8 mouse cellular contexts compared by ENCODE assay signal in the genomic region with DNA sequence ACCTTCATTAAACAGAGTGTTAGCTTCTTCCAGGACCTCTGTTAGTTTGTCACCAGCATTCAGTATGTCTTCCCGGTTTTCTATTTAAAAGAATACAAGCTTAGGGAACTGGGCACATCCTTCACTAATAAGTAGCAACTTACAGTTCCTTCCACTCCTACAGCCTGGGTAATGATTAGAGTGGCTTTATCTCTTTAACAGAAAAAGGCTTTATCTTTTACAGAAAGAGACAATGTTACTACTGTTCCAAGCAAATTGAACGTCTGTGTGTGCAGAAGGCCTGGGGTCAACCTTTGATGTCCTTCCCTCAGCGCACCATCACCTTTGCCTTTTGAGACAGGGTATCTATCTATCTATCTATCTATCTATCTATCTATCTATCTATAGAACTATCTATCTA. TPM values are rescaled to one million over a fixed set of nuclear protein-coding genes. Genes with fewer than 3 reads are reported as not detected.
DNase-seq lines count a peak whose midpoint lies in the region; ATAC-seq lines count a peak whose summit lies in the region.

No protein-coding gene starts in this region.

- ATAC-seq in erythroblast, adult 5-6 weeks (replicated peaks; ENCODE audit: low FRiP score, poor library complexity, severe bottlenecking) = no peak
- no peak for ATAC-seq in liver, embryonic 12.5 days

- peaks cover 48% of the 10 kb centered on the region for H3K36me3 ChIP-seq in erythroblast, embryonic 14.5 days (ENCODE audit: control insufficient read depth)
- H3K36me3 ChIP-seq in liver, embryonic 12.5 days = peaks cover 47% of the 10 kb centered on the region

- H3K27me3 ChIP-seq in erythroblast, embryonic 14.5 days (ENCODE audit: control insufficient read depth) = peaks cover 6% of the 10 kb centered on the region; the same call in 1 of the 2 replicates
- no peaks in the 10 kb centered on the region for H3K27me3 ChIP-seq in liver, embryonic 12.5 days (replicated peaks)

- H3K4me2 ChIP-seq in liver, embryonic 12.5 days = peak overlapping the region; percentile 82

- peak overlapping the region; percentile 97 for H3K9ac ChIP-seq in liver, embryonic 12.5 days

- H3K4me1 ChIP-seq in erythroblast, embryonic 14.5 days (ENCODE audit: control insufficient read depth) = peaks cover 32% of the 10 kb centered on the region
- H3K4me1 ChIP-seq in liver, embryonic 12.5 days = peaks cover 28% of the 10 kb centered on the region

- peak overlapping the region; percentile 99 for H3K27ac ChIP-seq in liver, embryonic 12.5 days

- DNase-seq in testis, postnatal 14 days (ENCODE audit: low spot score) = peak; percentile 31
- no peak for DNase-seq in testis, postnatal 10 days (ENCODE audit: low spot score)
- DNase-seq in yolk sac, embryonic 10.5 days (ENCODE audit: low spot score) = no peak
- no peak for DNase-seq in right cerebral cortex, postnatal 4 days
- no peak for DNase-seq in spleen, postnatal 36 days (ENCODE audit: low spot score in 2 of 2)

- 49% methylated on average over 3 of the region's 3 CpGs for WGBS in liver, embryonic 12.5 days (ENCODE audit: insufficient replicate concordance)

- no peaks in the 10 kb centered on the region for H3K9me3 ChIP-seq in erythroblast, embryonic 14.5 days (ENCODE audit: control insufficient read depth, low read length)
- H3K9me3 ChIP-seq in liver, embryonic 12.5 days (replicated peaks) = no peaks in the 10 kb centered on the region

- peak overlapping the region; percentile 98 for H3K4me3 ChIP-seq in erythroblast, embryonic 14.5 days (replicated peaks)
- peak overlapping the region; percentile 91 for H3K4me3 ChIP-seq in liver, embryonic 12.5 days

RNA-seq across cellular contexts. Expression of a gene that starts 25.7 kb away (rescaled TPM):
- 0.18 and 0.34 TPM in 2 replicates for polyA plus RNA-seq in erythroblast, embryonic 14.5 days (2012)
- 11.5 and 23.6 TPM in 2 replicates for total RNA-seq in erythroblast, adult 5-6 weeks (2015; ENCODE audit: low replicate concordance)
- 15.5 and 16.4 TPM in 2 replicates for total RNA-seq in erythroblast, adult 5-6 weeks (2017; ENCODE audit: low replicate concordance)
- polyA plus RNA-seq in liver, embryonic 12.5 days (2016; fragmentation: Nextera tagmentation; extraction: Ambion mirVana) = 33.0 and 33.3 TPM in 2 replicates

RNA-seq across cellular contexts. Expression of a gene that starts 27.0 kb away (rescaled TPM):
- polyA plus RNA-seq in erythroblast, embryonic 14.5 days (2012) = 17.0 and 20.5 TPM in 2 replicates
- 65.8 and 101 TPM in 2 replicates for total RNA-seq in erythroblast, adult 5-6 weeks (2015; ENCODE audit: low replicate concordance)
- 52.1 and 75.8 TPM in 2 replicates for total RNA-seq in erythroblast, adult 5-6 weeks (2017; ENCODE audit: low replicate concordance)
- 139 and 141 TPM in 2 replicates for polyA plus RNA-seq in liver, embryonic 12.5 days (2016; fragmentation: Nextera tagmentation; extraction: Ambion mirVana)

RNA-seq across cellular contexts. Expression of a gene that starts 31.3 kb away (rescaled TPM):
- polyA plus RNA-seq in erythroblast, embryonic 14.5 days (2012) = 0.03 and 0.08 TPM in 2 replicates
- total RNA-seq in erythroblast, adult 5-6 weeks (2015; ENCODE audit: low replicate concordance) = 0.19 and 4.8 TPM in 2 replicates
- 2.5 and 4.0 TPM in 2 replicates for total RNA-seq in erythroblast, adult 5-6 weeks (2017; ENCODE audit: low replicate concordance)
- polyA plus RNA-seq in liver, embryonic 12.5 days (2016; fragmentation: Nextera tagmentation; extraction: Ambion mirVana) = 6.2 and 7.2 TPM in 2 replicates

Comparison
In these comparisons a context has a peak if more than half of its experiments do, and no peak if none do; other contexts are left out.
1. RNA of a gene that starts 25.7 kb away (polyA plus RNA-seq): 33.0 to 33.3 TPM in liver, embryonic 12.5 days; 0.18 to 0.34 TPM in erythroblast, embryonic 14.5 days; every median in the first group is over 10 times any median in the second.